Mouse (Mus musculus) liver, embryonic 11.5 days (tissue): ENCODE data around the gene Mlh1. TPM values are rescaled to one million over a fixed set of nuclear protein-coding genes. Genes with fewer than 3 reads are reported as not detected.

Source experiments
- ATAC-seq: fragments of 200-750 bp; cut with Nextera tagmentation; replicated peaks from 2 replicates; pipeline ENCODE4 v1.8.0; 2017; ENCODE audit warnings: moderate number of reproducible peaks, mild to moderate bottlenecking, moderate TSS enrichment, moderate library complexity; ENCODE audit not compliant: low FRiP score
- DNase-seq: peaks from one replicate; pipeline ENCODE4 v3.0.0-alpha.2; 2017; ENCODE audit warnings: low spot score
- H3K27ac ChIP-seq: fragments of 300-500 bp; sonication (generic); 2 replicates; pipeline ENCODE4 v1.5.1; 2014; ENCODE audit warnings: mild to moderate bottlenecking, low read depth, low read length, control low read depth
- H3K27me3 ChIP-seq: fragments of 300-500 bp; sonication (generic); replicated peaks from 2 replicates; pipeline ENCODE4 v1.6.1; 2014; ENCODE audit warnings: low read length, mixed read lengths; ENCODE audit not compliant: control insufficient read depth, insufficient read depth
- H3K36me3 ChIP-seq: fragments of 300-500 bp; sonication (generic); 2 replicates; pipeline ENCODE4 v1.6.1; 2014; ENCODE audit warnings: mild to moderate bottlenecking, low read length, moderate library complexity, mixed read lengths; ENCODE audit not compliant: control insufficient read depth, insufficient read depth
- H3K4me1 ChIP-seq: fragments of 300-500 bp; sonication (generic); replicated peaks from 2 replicates; pipeline ENCODE4 v1.6.1; 2014; ENCODE audit warnings: low read length, mixed read lengths; ENCODE audit not compliant: control insufficient read depth, insufficient read depth
- H3K4me2 ChIP-seq: fragments of 300-500 bp; sonication (generic); 2 replicates; pipeline ENCODE4 v1.6.1; 2014; ENCODE audit warnings: mild to moderate bottlenecking, control low read depth, moderate library complexity
- H3K4me3 ChIP-seq: fragments of 300-500 bp; sonication (generic); 2 replicates; pipeline ENCODE4 v1.5.1; 2014; ENCODE audit warnings: low read depth, low read length, control low read depth
- H3K9ac ChIP-seq: fragments of 300-500 bp; sonication (generic); 2 replicates; pipeline ENCODE4 v1.6.1; 2014; ENCODE audit warnings: low read depth, low read length, control low read depth
- H3K9me3 ChIP-seq: fragments of 300-500 bp; sonication (generic); 2 replicates; pipeline ENCODE4 v1.6.1; 2016; ENCODE audit warnings: low read length, inconsistent platforms, mixed read lengths; ENCODE audit not compliant: control insufficient read depth
- WGBS: fragments of 180-500 bp; shearing (Covaris S2); extraction: QIAGEN DNeasy Blood & Tissue Kit; methylation state at CpG from one replicate; pipeline ENCODE4 v1.1.7; 2014; 5-methylcytosine and 5-hydroxymethylcytosine counted together
- polyA plus RNA-seq: library from polyadenylated mRNA; unstranded; fragments of >200 nt; fragmentation: Nextera tagmentation; extraction: Ambion mirVana; gene quantifications from 2 replicates; pipeline ENCODE4 v1.2.1, GENCODE M21; 2014

Gene Mlh1
- polyA plus RNA-seq, 1 experiment from 2014 or later, result 50.2 TPM

DNA sequence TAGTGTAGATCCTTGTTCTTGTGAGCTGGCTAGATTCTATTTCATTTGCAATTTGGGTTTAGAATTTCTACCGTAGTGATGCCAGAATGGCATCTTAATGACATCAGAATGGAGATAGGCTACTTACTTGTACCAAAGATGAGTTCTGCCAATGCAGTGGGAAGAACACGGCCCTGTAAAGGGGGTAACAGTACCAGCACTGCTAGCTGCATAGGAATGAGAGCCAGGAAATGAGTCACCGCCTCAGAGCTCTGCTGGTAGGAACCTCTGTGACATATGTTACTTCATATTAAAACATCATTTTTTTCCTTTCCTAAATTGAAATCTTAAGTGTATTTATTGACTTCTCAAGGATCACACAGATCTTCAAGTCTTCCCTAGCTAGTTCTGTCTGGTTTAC lies 89.4 kb downstream of the Mlh1 start:
- Histone ChIP-seq H3K4me1 (no peaks in the 10 kb centered on the region), H3K27me3 (no peaks in the 10 kb centered on the region), H3K4me3 (no peak overlapping the region), H3K27ac (no peak overlapping the region), H3K36me3 (no peaks in the 10 kb centered on the region), H3K4me2 (no peak overlapping the region), H3K9ac (no peak overlapping the region), H3K9me3 (no peaks in the 10 kb centered on the region)
- WGBS, result 58% methylated on average over 3 of the region's 3 CpGs
- ATAC-seq, result no peak
- DNase-seq, result no peak

DNA sequence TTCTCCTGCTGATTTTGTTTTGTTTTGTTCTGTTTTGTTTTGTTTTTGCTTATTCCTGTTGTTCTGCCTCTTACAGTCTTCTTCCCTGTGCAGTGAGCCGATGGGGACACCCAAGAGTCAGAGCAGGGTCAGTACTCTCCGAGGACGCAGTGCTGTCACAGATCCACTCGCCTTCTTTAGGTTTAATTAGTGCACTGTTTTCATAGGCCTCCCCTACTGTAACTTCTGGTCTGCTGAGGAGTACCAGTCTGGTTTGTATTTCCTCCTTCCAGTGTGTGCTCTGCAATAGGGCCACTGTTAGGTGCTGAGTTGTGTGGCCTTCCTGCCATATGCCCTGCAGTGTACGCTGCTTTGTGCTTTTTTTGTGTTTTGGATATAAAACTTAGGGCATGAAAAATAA lies 92.6 kb downstream of the Mlh1 start:
- no peak for ATAC-seq
- Histone ChIP-seq H3K4me2 (no peak overlapping the region), H3K36me3 (no peaks in the 10 kb centered on the region), H3K9me3 (no peaks in the 10 kb centered on the region), H3K27me3 (no peaks in the 10 kb centered on the region), H3K4me3 (no peak overlapping the region), H3K27ac (no peak overlapping the region), H3K9ac (no peak overlapping the region), H3K4me1 (no peaks in the 10 kb centered on the region)
- WGBS, result 84% methylated on average over 5 of the region's 5 CpGs
- no peak for DNase-seq

Other genes with a start within 250 kb of the Mlh1 start
- gene Ccrl2, start 214.3 kb downstream of the Mlh1 start, polyA plus RNA-seq, result 4.7 and 5.2 TPM in 2 replicates
- 40.0 and 40.3 TPM in 2 replicates for gene Lrrfip2, start 154.2 kb downstream of the Mlh1 start, polyA plus RNA-seq
- gene Epm2aip1, start 138 bp upstream of the Mlh1 start, polyA plus RNA-seq, result 21.7 and 24.5 TPM in 2 replicates
- 0.03 and 0.10 TPM in 2 replicates for gene Trank1, start 39.9 kb upstream of the Mlh1 start, polyA plus RNA-seq
- gene Dclk3, start 167.3 kb upstream of the Mlh1 start, polyA plus RNA-seq, result 0.07 and 0.19 TPM in 2 replicates